Mouse (Mus musculus) hematopoietic stem cell, adult 5-6 weeks (primary cell): ENCODE measurements around the gene Wdr11. TPM values are rescaled to one million over a fixed set of nuclear protein-coding genes. Genes with fewer than 3 reads are reported as not detected.

Source experiments
- ATAC-seq, 2 experiments: fragments of 125-278 bp in 1 of 2; replicated peaks in 1 of 2; 2 replicates each; pipeline ENCODE4 v1.8.0; 2016 to 2017; ENCODE audit warnings: inconsistent platforms in 2 of 2, mild to moderate bottlenecking in 2 of 2, moderate number of reproducible peaks in 2 of 2, low read depth in 1 of 2, moderate TSS enrichment in 1 of 2; ENCODE audit not compliant: low FRiP score in 2 of 2, poor library complexity in 2 of 2, severe bottlenecking in 2 of 2, insufficient read depth in 1 of 2, low TSS enrichment in 1 of 2
- total RNA-seq: library from RNA; stranded (forward); fragments of 172-1452, 232-1000 nt; gene quantifications from 2 replicates; pipeline ENCODE4 v1.2.3, GENCODE M21; 2017

Gene Wdr11
- total RNA-seq, 1 experiment from 2014 or later: 25.0 TPM

DNA sequence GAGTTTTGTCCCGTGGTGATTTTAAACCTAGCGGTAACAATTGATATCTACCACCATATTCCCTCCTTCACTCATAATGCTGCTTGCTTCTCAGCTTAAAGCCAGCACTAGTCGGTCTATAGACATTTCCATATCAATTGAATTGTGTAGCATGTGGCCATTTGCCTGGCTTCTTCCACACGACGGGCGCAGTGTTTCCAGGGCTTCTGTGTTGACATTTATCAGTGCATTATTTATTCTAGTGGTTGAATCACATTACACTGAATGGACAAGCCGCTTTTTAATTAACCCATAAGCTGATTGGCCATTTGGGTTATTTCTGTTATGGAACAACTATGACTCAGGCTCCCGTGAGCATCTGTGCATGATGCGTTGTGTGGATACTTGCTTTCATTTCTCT is 82.1 kb downstream of the Wdr11 start:
- ATAC-seq: no peak

DNA sequence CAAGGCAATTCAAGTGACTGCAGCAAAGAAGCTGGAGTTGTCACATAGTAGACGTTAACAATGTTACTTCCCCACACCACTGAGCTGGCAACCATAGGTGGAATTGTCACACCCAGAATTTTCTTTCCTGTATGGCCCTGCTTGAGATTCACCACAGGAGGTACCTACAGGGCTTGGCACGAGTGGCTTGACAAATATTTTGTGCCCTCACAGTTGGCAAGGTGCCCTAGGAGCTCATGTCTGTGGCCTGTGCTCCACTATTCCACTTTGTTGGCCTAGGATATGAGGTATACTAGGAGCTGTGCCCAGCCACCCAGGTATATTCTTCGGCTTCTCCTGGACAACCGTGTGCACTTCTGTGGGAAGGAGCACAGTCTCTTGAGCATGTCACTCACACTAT is 82.9 kb downstream of the Wdr11 start:
- ATAC-seq: no peak

DNA sequence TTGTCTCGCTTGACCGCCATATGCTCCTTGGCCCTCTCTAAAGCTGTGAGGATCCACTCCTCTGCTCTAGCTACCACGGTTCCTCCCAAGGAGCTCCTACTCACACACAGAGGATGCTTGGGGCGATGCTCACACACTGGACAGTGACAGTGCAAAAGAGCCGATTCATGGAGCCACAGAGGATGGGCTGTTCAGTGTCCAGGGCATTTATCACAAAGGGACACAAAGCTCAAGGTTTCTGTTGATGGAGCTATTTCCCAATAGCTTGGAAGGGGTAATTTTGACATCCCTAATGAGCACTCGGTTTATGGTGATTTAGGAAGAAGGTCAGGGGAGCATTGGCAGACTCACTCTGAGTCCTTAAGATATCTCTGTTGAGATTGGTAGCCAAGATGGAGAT is 84.2 kb downstream of the Wdr11 start:
- no peak for ATAC-seq

GRCm38 (mm10) chr7:129677141-129677540 is 85.5 kb downstream of the Wdr11 start:
- no peak for ATAC-seq

DNA sequence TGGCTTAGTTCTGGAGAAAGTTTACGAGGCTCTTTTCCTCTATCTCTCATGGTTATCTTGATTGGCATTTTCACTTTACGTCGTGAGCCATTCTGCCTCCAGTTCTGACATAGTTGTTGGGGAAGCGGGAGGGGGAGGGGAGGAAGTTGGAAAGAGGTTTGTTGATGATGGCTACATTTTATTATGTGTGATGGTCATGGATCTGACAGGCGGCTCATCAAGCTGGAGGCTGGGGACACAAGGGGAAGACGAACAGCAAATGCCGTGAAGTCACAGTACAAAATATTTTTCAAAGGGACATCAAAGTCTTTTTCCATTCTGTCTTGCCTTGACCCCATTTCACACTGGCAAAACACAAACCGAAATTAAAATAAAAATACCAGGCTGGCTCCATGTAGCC is 86.8 kb downstream of the Wdr11 start:
- ATAC-seq: no peak

DNA sequence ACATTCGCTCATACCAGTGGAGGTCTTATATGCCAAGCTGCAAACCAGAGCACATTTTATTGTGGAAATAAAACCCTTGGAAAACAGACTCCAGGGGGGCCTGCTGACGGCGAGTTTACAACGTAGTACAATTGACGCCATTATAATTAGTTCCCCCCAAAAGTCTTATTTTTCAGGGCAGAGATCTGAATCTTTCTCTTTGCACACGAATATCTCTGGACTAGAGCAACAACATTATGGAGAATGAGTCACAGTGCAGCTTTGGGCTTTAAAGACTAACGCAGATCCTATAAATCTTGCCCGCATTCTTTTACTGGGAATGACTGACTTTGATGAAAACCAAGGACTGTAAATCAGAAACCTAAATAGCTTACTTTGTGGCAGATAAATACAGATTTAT is 87.3 kb downstream of the Wdr11 start:
- ATAC-seq: no peak

DNA sequence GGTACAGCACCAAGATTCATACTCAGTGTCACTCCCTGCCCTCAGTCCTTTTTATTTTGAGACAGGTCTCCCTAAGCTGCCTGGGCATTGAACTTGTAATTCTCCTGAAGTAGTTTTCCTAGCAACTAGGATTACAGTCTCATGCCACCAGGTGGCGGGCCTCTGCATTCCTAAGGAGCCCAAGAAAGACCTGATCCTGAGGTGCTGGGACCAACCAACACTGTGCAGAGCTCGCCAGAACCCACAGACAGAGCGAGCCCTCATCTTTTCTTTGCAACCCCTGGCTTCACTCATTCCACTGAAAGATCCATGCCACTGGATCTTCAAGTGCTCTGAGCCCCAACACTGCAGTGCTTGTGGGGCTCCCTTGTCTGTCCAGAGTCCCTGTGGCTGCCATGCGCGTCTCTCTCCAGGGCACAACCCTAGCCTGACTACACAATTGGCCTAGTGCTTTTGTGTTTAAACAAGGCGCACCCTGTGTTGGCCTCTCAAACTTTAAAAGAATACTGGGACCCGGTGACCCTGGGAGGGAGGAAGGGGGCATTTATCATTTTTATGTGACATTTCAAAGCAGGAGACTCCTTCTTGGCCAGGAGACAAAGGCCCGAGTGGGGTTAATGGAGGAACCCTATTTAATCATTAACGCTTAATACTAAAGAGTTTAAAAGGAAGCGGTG is 89.0 kb downstream of the Wdr11 start:
- no peak for ATAC-seq

DNA sequence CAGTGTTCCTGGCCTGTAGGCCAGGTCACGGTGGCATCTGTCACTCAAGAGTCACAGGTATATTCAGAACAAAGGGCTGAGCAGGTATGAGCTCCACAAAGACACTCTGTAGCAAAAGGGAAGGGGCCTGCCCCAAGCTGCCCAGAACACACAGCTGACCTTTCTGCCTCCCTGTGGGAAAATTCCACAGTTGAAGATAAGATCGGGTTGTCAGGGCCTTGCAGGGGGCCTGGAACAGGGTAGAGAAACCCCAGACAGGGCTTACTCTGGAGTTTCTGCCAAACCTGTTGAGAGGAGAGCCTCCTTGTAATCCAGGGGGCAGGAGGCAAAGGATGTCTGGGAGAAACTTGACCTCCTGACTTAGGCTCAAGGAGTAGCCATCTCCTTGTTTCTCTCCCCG is 90.9 kb downstream of the Wdr11 start:
- no peak for ATAC-seq

GRCm38 (mm10) chr7:129685326-129685725 is 93.7 kb downstream of the Wdr11 start:
- ATAC-seq: no peak
